Mouse (Mus musculus) midbrain, embryonic 10.5 days (tissue): Measurements from ENCODE around the gene Tmem209. TPM values are rescaled to one million over a fixed set of nuclear protein-coding genes. Genes with fewer than 3 reads are reported as not detected.

Experiments
- DNase-seq: peaks from one replicate; pipeline ENCODE4 v3.0.0-alpha.2; 2017; ENCODE audit warnings: low spot score
- H3K27ac ChIP-seq: fragments of 300-500 bp; sonication (generic); replicated peaks from 2 replicates; pipeline ENCODE4 v1.5.1; 2016; ENCODE audit warnings: mild to moderate bottlenecking
- H3K27me3 ChIP-seq: fragments of 300-500 bp; sonication (generic); 2 replicates; pipeline ENCODE4 v1.6.1; 2016; ENCODE audit warnings: low read depth, mild to moderate bottlenecking; ENCODE audit not compliant: poor library complexity, severe bottlenecking
- H3K36me3 ChIP-seq: fragments of 300-500 bp; sonication (generic); 2 replicates; pipeline ENCODE4 v1.6.1; 2016; ENCODE audit warnings: mild to moderate bottlenecking, moderate library complexity
- H3K4me1 ChIP-seq: fragments of 300-500 bp; sonication (generic); 2 replicates; pipeline ENCODE4 v1.6.1; 2016
- H3K4me3 ChIP-seq: fragments of 300-500 bp; sonication (generic); 2 replicates; pipeline ENCODE4 v1.5.1; 2016; ENCODE audit warnings: mild to moderate bottlenecking, moderate library complexity
- H3K9me3 ChIP-seq: fragments of 300-500 bp; sonication (generic); replicated peaks from 2 replicates; pipeline ENCODE4 v1.6.1; 2016; ENCODE audit warnings: mild to moderate bottlenecking
- WGBS: fragments of 180-500 bp; shearing (Covaris S2); methylation state at CpG from one replicate; pipeline ENCODE4 v1.1.7; 2016; 5-methylcytosine and 5-hydroxymethylcytosine counted together
- polyA plus RNA-seq: library from polyadenylated mRNA; unstranded; fragments of >200 nt; fragmentation: Nextera tagmentation; extraction: Ambion mirVana; gene quantifications from 2 replicates; pipeline ENCODE4 v1.2.1, GENCODE M21; 2016

Gene Tmem209
- polyA plus RNA-seq, 1 experiment from 2014 or later, result 47.8 TPM

DNA sequence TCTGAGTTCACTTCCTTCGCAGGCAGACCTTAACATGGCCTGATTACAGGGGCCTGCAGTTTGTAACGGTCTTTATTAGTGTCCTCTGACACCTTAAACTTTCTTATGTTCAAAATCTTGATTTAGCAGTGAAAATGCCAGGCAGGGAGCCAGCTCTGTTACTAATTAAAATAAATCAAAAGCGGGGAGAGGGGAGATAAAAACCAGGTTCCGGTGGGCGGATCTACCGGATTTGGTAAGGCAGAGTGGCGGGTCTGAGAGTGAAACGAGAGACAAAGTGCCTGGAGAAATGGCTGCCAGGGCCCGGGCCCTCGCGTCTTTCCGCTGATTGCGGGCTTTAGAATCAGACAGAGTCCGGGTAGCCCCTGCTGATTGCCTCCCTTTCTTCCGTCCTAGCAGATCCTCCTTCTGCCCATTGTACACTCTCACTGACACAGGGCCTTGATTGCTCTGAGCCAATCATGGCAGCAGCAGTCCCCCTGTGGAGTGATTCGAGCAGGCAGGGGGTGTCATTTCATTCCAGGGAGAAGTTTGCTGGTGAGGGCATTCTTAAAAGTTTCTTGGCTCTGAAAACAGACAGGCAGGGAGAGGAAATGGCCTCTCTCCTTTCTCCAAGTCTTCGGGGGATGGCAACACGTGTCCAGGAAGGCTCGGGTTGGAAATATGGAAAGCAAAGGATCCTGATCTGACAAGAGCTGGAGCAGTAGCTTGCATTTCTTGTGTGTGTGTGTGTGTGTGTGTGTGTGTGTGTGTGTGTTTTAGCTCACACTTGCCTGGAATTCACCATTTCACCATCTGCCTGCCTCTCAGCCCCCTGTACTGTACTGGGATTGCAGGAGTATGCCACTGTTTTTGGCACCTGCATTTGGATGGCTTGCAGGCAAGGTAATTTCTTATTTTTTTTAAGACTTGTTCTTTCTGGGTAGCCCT, 17.3 kb upstream of the Tmem209 start:
- DNase-seq, result peak; percentile 67
- Histone ChIP-seq H3K4me3 (peak overlapping the region; percentile 30), H3K36me3 (no peaks in the 10 kb centered on the region), H3K27ac (peak overlapping the region; percentile 94), H3K4me1 (peaks cover 48% of the 10 kb centered on the region), H3K27me3 (no peaks in the 10 kb centered on the region), H3K9me3 (no peaks in the 10 kb centered on the region)
- WGBS, result 14% methylated on average over 19 of the region's 19 CpGs

DNA sequence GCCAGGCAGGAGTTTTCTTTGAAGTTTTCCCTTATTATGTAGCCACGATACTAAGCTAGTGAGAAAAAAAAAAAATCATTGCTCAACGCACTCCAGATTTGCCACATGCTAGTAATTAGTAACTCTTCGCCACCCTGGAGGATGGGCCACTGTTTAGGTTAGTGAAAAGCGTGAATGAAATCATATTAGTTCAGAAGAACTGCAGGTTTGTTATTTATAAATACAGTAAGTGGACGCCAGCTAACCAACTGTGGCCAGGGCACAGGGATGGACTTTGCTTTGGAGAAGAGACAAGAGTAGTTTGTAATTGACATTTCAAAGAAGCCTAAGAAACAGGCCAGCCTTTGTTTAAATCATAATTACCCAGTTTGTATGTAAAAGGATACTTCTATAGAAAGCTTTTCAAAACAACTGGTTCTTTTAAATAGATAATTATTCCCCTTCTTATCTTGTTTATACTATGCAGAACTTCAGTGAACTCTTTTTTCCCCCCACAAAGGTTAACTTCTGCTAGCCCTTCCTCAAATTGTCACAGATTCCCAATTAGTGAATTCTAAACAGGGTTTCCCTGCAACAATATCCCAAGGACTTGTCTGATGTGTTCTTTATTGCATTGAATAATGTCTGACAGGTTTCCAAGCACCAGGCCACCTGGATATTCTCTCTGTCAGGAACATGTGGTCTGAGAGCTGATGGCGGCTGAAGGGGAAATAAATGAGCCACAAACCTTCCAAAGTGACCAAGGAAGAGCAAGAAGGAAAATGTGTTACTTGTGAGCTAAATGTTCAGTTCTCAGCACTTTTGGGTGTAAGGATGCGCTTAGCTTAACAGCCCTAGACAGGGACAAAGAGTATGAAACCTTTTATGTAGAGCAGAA, 16.1 kb upstream of the Tmem209 start:
- Histone ChIP-seq H3K27me3 (no peaks in the 10 kb centered on the region), H3K27ac (peak overlapping the region; percentile 94), H3K36me3 (no peaks in the 10 kb centered on the region), H3K4me1 (peaks cover 48% of the 10 kb centered on the region), H3K4me3 (no peak overlapping the region), H3K9me3 (no peaks in the 10 kb centered on the region)
- no peak for DNase-seq
- WGBS, result 65% methylated on average over 7 of the region's 7 CpGs

DNA sequence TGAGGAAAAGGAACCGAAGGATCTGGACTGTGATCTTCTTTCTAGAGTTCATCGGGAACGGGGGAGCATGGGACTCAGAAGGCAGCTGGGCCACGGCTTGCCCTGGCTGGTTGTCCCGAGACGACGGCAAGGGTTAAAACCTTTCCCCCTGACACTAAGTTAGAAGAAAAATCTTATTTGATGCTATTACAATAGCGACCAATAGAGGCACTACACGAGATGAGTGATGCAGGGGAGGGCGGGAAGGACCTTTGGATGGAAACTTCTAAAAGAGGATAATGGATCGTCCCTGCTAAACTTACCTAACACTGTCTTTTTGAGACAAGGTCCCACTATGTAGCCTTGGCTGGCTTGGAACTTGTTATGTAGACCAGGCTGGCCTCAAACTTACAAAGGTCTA, 10.8 kb upstream of the Tmem209 start:
- 69% methylated on average over 11 of the region's 11 CpGs for WGBS
- no peak overlapping the region for H3K27ac ChIP-seq
- peaks cover 4% of the 10 kb centered on the region for H3K4me1 ChIP-seq
- H3K27me3 ChIP-seq, result no peaks in the 10 kb centered on the region
- no peak overlapping the region for H3K4me3 ChIP-seq
- H3K36me3 ChIP-seq, result no peaks in the 10 kb centered on the region
- H3K9me3 ChIP-seq, result no peaks in the 10 kb centered on the region
- no peak for DNase-seq

DNA sequence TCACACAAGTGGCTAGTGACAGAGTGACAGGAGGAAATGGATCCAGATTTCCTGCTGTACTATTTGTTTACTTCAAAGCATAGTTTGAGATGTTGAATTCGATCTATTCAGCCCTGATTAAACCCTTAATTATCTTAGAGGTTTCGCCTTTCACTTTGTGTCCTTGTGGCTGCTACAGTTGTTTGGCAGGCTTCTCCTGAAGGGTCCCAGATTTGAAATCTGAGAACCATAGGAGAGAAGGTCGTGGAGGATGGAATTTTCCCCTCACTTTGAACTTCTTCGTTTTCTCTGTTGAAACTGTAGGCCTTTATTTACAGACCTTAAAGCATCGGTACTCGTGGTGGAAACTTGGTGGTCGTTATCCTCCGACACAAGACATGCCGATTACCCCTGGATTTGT, 4.7 kb upstream of the Tmem209 start:
- H3K4me3 ChIP-seq, result no peak overlapping the region
- DNase-seq, result no peak
- WGBS, result 29% methylated on average over 9 of the region's 9 CpGs
- H3K9me3 ChIP-seq, result no peaks in the 10 kb centered on the region; the same call in 1 of the 2 replicates
- H3K27me3 ChIP-seq, result no peaks in the 10 kb centered on the region
- peak overlapping the region; percentile 64 for H3K27ac ChIP-seq
- H3K36me3 ChIP-seq, result no peaks in the 10 kb centered on the region
- H3K4me1 ChIP-seq, result peaks cover 22% of the 10 kb centered on the region

DNA sequence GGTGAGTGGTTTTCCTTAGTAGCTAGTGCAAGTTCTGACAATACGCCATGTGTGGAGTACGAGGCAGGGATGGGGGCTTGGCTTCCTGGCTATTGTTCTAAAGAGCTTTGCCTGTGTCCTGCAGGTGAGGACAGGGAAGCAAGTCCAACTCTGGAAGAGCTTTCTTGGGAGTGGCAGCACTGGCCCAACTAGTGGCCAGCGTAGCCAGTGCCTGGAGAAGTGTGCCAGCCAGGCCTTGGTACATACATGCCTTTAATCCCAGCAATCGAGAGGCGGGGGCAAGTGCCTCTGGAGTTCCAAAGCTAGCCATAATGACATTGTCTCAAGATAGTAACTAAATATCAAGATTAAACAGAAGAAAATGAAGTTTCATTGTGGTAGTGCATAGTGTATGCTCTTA, 708 bp upstream of the Tmem209 start:
- H3K4me1 ChIP-seq, result peaks cover 41% of the 10 kb centered on the region
- no peak for DNase-seq
- H3K36me3 ChIP-seq, result peaks cover 23% of the 10 kb centered on the region
- no peaks in the 10 kb centered on the region for H3K27me3 ChIP-seq
- H3K9me3 ChIP-seq, result no peaks in the 10 kb centered on the region; the same call in 1 of the 2 replicates
- H3K27ac ChIP-seq, result peak overlapping the region; percentile 98
- 65% methylated on average over 5 of the region's 5 CpGs for WGBS
- peak overlapping the region; percentile 66 for H3K4me3 ChIP-seq

DNA sequence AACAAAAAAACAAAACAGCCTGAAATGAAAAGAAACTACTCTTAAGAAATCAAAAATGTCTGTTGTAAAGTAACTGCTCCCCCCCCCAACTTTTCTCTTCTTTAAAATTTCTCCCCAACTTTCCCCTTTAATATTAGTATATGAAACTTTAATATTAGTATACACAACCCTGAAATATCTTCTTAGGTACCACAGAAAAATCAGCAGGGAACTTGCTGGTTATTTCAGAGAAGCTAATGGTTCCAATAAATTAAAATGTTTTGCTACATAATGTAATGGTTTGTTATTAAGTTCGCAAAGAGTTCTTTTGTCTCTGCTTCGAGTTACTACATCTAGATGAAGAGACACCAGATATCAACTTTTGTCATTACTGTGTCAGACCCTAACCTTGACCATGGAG, 759 bp downstream of the Tmem209 start:
- whole genome bisulfite sequencing, result 9% methylated on average over 2 of the region's 2 CpGs
- no peak for DNase-seq
- Histone ChIP-seq H3K27ac (peak overlapping the region; percentile 98), H3K4me1 (peaks cover 33% of the 10 kb centered on the region), H3K4me3 (peak overlapping the region; percentile 66), H3K9me3 (no peaks in the 10 kb centered on the region; the same call in 1 of the 2 replicates), H3K27me3 (no peaks in the 10 kb centered on the region), H3K36me3 (peaks cover 36% of the 10 kb centered on the region)

DNA sequence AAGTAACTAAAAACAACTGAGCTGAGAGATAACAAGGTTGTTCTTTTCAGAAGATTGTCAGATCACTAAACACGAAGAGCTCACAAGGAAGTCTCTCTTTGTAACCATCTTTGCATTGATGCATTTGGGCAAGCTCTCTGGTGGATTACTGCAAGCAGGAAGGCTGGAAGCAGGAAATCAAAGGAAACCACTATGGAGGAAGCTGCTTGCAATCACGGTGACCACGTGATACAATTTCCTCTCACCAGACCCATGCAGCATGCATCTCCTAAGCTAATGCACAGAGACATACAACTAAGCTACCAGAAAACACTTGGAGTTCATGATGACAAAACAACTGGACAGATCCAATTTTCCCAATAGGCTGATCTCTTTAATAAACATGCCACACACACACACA, 10.5 kb downstream of the Tmem209 start:
- peaks cover 85% of the 10 kb centered on the region for H3K36me3 ChIP-seq
- no peak overlapping the region for H3K27ac ChIP-seq

DNA sequence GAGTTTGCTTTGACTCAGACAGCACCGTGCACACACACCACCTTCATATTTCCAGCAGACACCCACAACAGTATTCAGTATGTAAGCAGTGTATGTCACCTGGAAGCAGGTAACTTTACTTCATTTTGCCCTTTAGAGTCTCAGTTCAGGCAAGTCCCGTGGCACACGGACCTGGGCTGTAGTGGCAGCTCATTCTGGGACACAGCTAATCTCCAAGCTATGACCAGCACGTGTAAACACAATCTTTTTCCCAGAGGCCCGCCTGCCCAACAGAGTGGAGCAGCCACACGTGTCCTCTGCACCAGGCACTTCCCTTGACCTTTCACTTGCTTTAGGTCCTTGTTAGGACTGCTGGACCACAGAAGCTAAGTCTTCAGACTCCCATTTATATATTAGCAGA, 23.1 kb downstream of the Tmem209 start:
- WGBS, result 94% methylated on average over 6 of the region's 6 CpGs
- no peak for DNase-seq
- Histone ChIP-seq H3K4me3 (no peak overlapping the region), H3K27me3 (no peaks in the 10 kb centered on the region), H3K27ac (no peak overlapping the region), H3K4me1 (no peaks in the 10 kb centered on the region), H3K9me3 (0 out of 2 replicates have a peak, but pooled peaks cover 3% of the 10 kb centered on the region), H3K36me3 (peaks cover 100% of the 10 kb centered on the region)

More for the DNA sequence above, 10.5 kb downstream of the Tmem209 start:
- H3K9me3 ChIP-seq, result no peaks in the 10 kb centered on the region
- 90% methylated on average over 3 of the region's 3 CpGs for WGBS
- H3K4me1 ChIP-seq, result no peaks in the 10 kb centered on the region
- no peaks in the 10 kb centered on the region for H3K27me3 ChIP-seq
- no peak overlapping the region for H3K4me3 ChIP-seq
- no peak for DNase-seq

DNA sequence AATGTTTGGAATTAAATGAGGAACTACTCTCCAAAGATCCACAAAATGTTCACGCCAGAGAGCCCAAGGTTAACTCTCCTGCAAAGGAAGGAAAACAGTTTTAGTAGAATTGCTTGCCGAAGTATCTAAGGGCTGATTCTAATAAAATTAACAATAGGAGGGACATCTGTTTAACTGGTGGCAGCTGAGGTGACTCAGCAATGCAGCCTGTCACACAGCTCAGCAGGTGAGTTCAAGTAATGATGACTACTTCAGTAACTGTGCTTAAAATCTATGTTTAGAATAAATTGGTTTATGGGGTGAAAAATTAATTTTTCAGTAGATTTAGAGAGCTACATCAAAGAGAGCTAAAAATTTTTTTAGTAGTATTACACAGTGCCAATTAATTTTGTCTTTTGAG, 26.7 kb downstream of the Tmem209 start:
- Histone ChIP-seq H3K27me3 (no peaks in the 10 kb centered on the region), H3K4me1 (no peaks in the 10 kb centered on the region; the same call in 1 of the 2 replicates), H3K4me3 (no peak overlapping the region), H3K9me3 (0 out of 2 replicates have a peak, but pooled peaks cover 3% of the 10 kb centered on the region), H3K36me3 (peaks cover 100% of the 10 kb centered on the region), H3K27ac (no peak overlapping the region)
- no peak for DNase-seq
- WGBS, result 90% methylated on average over 2 of the region's 2 CpGs

DNA sequence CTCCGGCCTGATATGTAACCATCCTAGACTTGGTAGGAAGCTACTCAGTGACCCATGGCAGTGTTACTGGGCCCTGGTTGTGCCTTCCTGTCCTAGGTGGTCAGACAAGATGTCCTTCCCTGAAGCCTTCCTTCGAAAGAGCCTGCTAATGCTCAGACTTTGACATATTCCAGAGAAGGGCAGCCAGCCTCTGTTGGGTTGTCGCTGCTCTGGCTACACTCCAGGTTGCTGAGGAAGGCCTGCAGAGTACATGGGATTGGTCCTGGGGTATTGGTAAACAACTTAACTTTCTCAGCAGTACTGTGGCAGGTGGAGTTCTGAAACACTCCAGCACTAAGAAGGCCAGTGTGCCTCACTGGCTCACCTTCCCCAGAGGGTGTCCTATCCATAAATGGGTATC, 30.2 kb downstream of the Tmem209 start:
- DNase-seq, result no peak
- WGBS, result 94% methylated on average over 3 of the region's 3 CpGs
- no peak overlapping the region for H3K4me3 ChIP-seq
- no peaks in the 10 kb centered on the region for H3K27me3 ChIP-seq
- peaks cover 83% of the 10 kb centered on the region for H3K36me3 ChIP-seq
- no peak overlapping the region for H3K27ac ChIP-seq
- H3K9me3 ChIP-seq, result no peaks in the 10 kb centered on the region
- H3K4me1 ChIP-seq, result peaks cover 14% of the 10 kb centered on the region

DNA sequence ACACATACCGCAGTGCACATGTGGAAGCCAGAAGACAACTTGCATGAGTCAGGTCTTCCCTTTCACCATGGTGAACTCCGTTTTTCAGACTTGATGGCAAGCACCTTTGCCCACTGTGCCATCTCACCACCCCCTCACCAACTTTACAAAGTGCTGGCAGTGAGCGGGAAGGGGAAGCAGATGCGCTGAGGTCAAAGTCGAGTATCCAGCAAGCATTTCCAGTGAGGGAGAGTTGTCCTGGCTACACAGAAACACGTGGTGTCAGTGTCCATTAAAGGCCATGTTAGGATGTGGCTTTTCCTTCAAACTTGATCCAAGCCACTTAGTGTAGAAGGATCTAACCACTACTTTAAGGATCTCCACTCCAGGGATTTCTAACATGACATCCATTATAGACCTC, 31.8 kb downstream of the Tmem209 start:
- H3K9me3 ChIP-seq, result no peaks in the 10 kb centered on the region
- peaks cover 66% of the 10 kb centered on the region for H3K36me3 ChIP-seq
- H3K4me1 ChIP-seq, result peaks cover 14% of the 10 kb centered on the region
- peak overlapping the region; percentile 42; the same call in 1 of the 2 replicates for H3K27ac ChIP-seq
- H3K4me3 ChIP-seq, result no peak overlapping the region
- no peak for DNase-seq
- no peaks in the 10 kb centered on the region for H3K27me3 ChIP-seq
- 88% methylated on average over 6 of the region's 6 CpGs for WGBS

DNA sequence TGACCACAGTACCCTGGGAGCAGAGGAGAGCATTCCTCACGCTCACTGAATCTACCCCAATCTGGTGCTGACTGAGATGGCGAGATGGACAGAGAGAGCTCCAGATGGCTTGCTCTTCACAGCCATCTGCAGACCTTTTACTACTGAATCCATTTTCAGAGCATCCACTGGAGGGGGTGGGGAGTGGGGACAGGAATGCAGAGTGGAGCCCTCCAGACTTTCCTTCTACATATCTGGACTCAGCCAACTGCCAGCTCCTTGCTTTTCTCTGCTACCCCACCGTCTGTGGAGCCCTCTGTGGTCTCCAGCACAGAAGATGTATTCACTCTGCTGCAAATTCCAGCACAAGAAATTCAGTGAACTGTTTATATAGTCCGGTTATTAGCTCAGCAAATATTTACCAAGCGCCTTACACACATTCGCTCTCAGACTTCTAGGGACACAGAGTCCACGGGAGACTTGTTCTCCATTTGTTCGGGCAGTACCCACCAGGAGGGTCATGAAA, 32.3 kb downstream of the Tmem209 start:
- DNase-seq, result no peak
- peaks cover 61% of the 10 kb centered on the region for H3K36me3 ChIP-seq
- no peak overlapping the region; the same call in 1 of the 2 replicates for H3K27ac ChIP-seq
- peaks cover 14% of the 10 kb centered on the region for H3K4me1 ChIP-seq
- no peak overlapping the region for H3K4me3 ChIP-seq
- no peaks in the 10 kb centered on the region for H3K27me3 ChIP-seq
- no peaks in the 10 kb centered on the region for H3K9me3 ChIP-seq
- WGBS, result 89% methylated on average over 8 of the region's 8 CpGs
